Mouse (Mus musculus) lung, embryonic 15.5 days (tissue): ENCODE data around the gene Serpinf2. TPM values are rescaled to one million over a fixed set of nuclear protein-coding genes. Genes with fewer than 3 reads are reported as not detected.

Source experiments
- ATAC-seq: fragments of 200-750 bp; cut with Nextera tagmentation; 2 replicates; pipeline ENCODE4 v1.8.0; 2017; ENCODE audit warnings: moderate number of reproducible peaks, borderline replicate concordance; ENCODE audit not compliant: low FRiP score, low TSS enrichment; ENCODE audit errors: extremely low read depth
- H3K27ac ChIP-seq: fragments of 300-500 bp; sonication (generic); 2 replicates; pipeline ENCODE4 v1.5.1; 2015; ENCODE audit warnings: moderate library complexity, mild to moderate bottlenecking, inconsistent platforms
- H3K27me3 ChIP-seq: fragments of 300-500 bp; sonication (generic); 2 replicates; pipeline ENCODE4 v1.6.1; 2015; ENCODE audit warnings: inconsistent platforms
- H3K36me3 ChIP-seq: fragments of 300-500 bp; sonication (generic); 2 replicates; pipeline ENCODE4 v1.6.1; 2015; ENCODE audit warnings: inconsistent platforms
- H3K4me1 ChIP-seq: fragments of 300-500 bp; sonication (generic); 2 replicates; pipeline ENCODE4 v1.6.1; 2015; ENCODE audit warnings: inconsistent platforms
- H3K4me2 ChIP-seq: fragments of 300-500 bp; sonication (generic); 2 replicates; pipeline ENCODE4 v1.6.1; 2015; ENCODE audit warnings: inconsistent platforms, mild to moderate bottlenecking, moderate library complexity
- H3K4me3 ChIP-seq: fragments of 300-500 bp; sonication (generic); 2 replicates; pipeline ENCODE4 v1.5.1; 2015; ENCODE audit warnings: mild to moderate bottlenecking, inconsistent platforms
- H3K9ac ChIP-seq: fragments of 300-500 bp; sonication (generic); 2 replicates; pipeline ENCODE4 v1.6.1; 2015; ENCODE audit warnings: inconsistent platforms
- H3K9me3 ChIP-seq: fragments of 300-500 bp; sonication (generic); 2 replicates; pipeline ENCODE4 v1.6.1; 2016; ENCODE audit warnings: inconsistent platforms
- WGBS: fragments of 180-500 bp; shearing (Covaris S2); methylation state at CpG from one replicate; pipeline ENCODE4 v1.1.7; 2015; 5-methylcytosine and 5-hydroxymethylcytosine counted together
- polyA plus RNA-seq: library from polyadenylated mRNA; unstranded; fragments of >200 nt; fragmentation: Nextera tagmentation; extraction: Ambion mirVana; gene quantifications from 2 replicates; pipeline ENCODE4 v1.2.1, GENCODE M21; 2015

The Serpinf2 gene
- polyA plus RNA-seq, 1 experiment from 2014 or later, result 0.89 TPM

GRCm38 (mm10) chr11:75443711-75444110, 4.3 kb upstream of the Serpinf2 start:
- 60% methylated on average over 8 of the region's 8 CpGs for WGBS
- Histone ChIP-seq H3K9ac (no peak overlapping the region), H3K9me3 (no peaks in the 10 kb centered on the region), H3K27me3 (no peaks in the 10 kb centered on the region), H3K4me3 (no peak overlapping the region), H3K27ac (no peak overlapping the region), H3K36me3 (peaks cover 9% of the 10 kb centered on the region), H3K4me2 (no peak overlapping the region), H3K4me1 (no peaks in the 10 kb centered on the region)
- ATAC-seq, result no peak

GRCm38 (mm10) chr11:75441601-75442000, 2.2 kb upstream of the Serpinf2 start:
- Histone ChIP-seq H3K9me3 (no peaks in the 10 kb centered on the region), H3K4me1 (no peaks in the 10 kb centered on the region), H3K4me3 (no peak overlapping the region), H3K27ac (no peak overlapping the region), H3K27me3 (no peaks in the 10 kb centered on the region), H3K4me2 (no peak overlapping the region), H3K36me3 (no peaks in the 10 kb centered on the region), H3K9ac (no peak overlapping the region)
- 89% methylated on average over 16 of the region's 16 CpGs for WGBS
- ATAC-seq, result no peak

- H3K27me3 ChIP-seq, result no peaks in the 10 kb centered on the region
- no peaks in the 10 kb centered on the region for H3K36me3 ChIP-seq
- H3K4me2 ChIP-seq, result no peak overlapping the region
- H3K9ac ChIP-seq, result no peak overlapping the region
- no peaks in the 10 kb centered on the region for H3K4me1 ChIP-seq
- H3K4me3 ChIP-seq, result no peak overlapping the region
- H3K27ac ChIP-seq, result no peak overlapping the region
- ATAC-seq, result no peak
- H3K9me3 ChIP-seq, result no peaks in the 10 kb centered on the region
- 71% methylated on average over 7 of the region's 7 CpGs for WGBS
These were observed 1.6 kb upstream of the Serpinf2 start for GRCm38 (mm10) chr11:75441034-75441433.

GRCm38 (mm10) chr11:75439951-75440350, 560 bp upstream of the Serpinf2 start:
- Histone ChIP-seq H3K9me3 (no peaks in the 10 kb centered on the region), H3K4me2 (no peak overlapping the region), H3K4me3 (no peak overlapping the region), H3K27ac (no peak overlapping the region), H3K9ac (no peak overlapping the region), H3K36me3 (no peaks in the 10 kb centered on the region), H3K4me1 (no peaks in the 10 kb centered on the region), H3K27me3 (no peaks in the 10 kb centered on the region)
- ATAC-seq, result no peak
- WGBS, result 88% methylated on average over 3 of the region's 3 CpGs

GRCm38 (mm10) chr11:75438804-75439203, 587 bp downstream of the Serpinf2 start:
- Histone ChIP-seq H3K36me3 (no peaks in the 10 kb centered on the region), H3K4me3 (no peak overlapping the region), H3K27me3 (no peaks in the 10 kb centered on the region), H3K27ac (no peak overlapping the region), H3K4me2 (no peak overlapping the region), H3K9me3 (no peaks in the 10 kb centered on the region), H3K4me1 (no peaks in the 10 kb centered on the region), H3K9ac (no peak overlapping the region)
- 91% methylated on average over 3 of the region's 3 CpGs for WGBS
- ATAC-seq, result no peak

GRCm38 (mm10) chr11:75438194-75438593, 1.2 kb downstream of the Serpinf2 start:
- ATAC-seq, result no peak
- no peak overlapping the region for H3K27ac ChIP-seq
- no peaks in the 10 kb centered on the region for H3K36me3 ChIP-seq
- H3K4me2 ChIP-seq, result no peak overlapping the region
- no peaks in the 10 kb centered on the region for H3K27me3 ChIP-seq
- WGBS, result 72% methylated on average over 13 of the region's 13 CpGs
- H3K9me3 ChIP-seq, result no peaks in the 10 kb centered on the region
- H3K4me3 ChIP-seq, result no peak overlapping the region
- no peak overlapping the region for H3K9ac ChIP-seq
- H3K4me1 ChIP-seq, result no peaks in the 10 kb centered on the region

- Histone ChIP-seq H3K9ac (no peak overlapping the region), H3K9me3 (no peaks in the 10 kb centered on the region), H3K4me3 (no peak overlapping the region), H3K36me3 (no peaks in the 10 kb centered on the region), H3K4me2 (no peak overlapping the region), H3K4me1 (no peaks in the 10 kb centered on the region), H3K27me3 (no peaks in the 10 kb centered on the region), H3K27ac (no peak overlapping the region)
- no peak for ATAC-seq
- WGBS, result 86% methylated on average over 5 of the region's 5 CpGs
These were observed 5.3 kb downstream of the Serpinf2 start for GRCm38 (mm10) chr11:75434138-75434537.

- no peak for ATAC-seq
- Histone ChIP-seq H3K27me3 (no peaks in the 10 kb centered on the region), H3K9ac (no peak overlapping the region), H3K9me3 (no peaks in the 10 kb centered on the region), H3K4me3 (no peak overlapping the region), H3K4me2 (no peak overlapping the region), H3K36me3 (no peaks in the 10 kb centered on the region), H3K27ac (no peak overlapping the region), H3K4me1 (no peaks in the 10 kb centered on the region)
- 78% methylated on average over 11 of the region's 11 CpGs for WGBS
These were observed 8.1 kb downstream of the Serpinf2 start for GRCm38 (mm10) chr11:75431307-75431706.

- WGBS, result 70% methylated on average over 9 of the region's 9 CpGs
- H3K27me3 ChIP-seq, result no peaks in the 10 kb centered on the region
- no peak overlapping the region for H3K4me3 ChIP-seq
- no peaks in the 10 kb centered on the region for H3K4me1 ChIP-seq
- H3K9me3 ChIP-seq, result no peaks in the 10 kb centered on the region
- no peak overlapping the region for H3K9ac ChIP-seq
- no peaks in the 10 kb centered on the region for H3K36me3 ChIP-seq
- no peak for ATAC-seq
- no peak overlapping the region for H3K4me2 ChIP-seq
- no peak overlapping the region for H3K27ac ChIP-seq
These were observed 10.2 kb downstream of the Serpinf2 start for GRCm38 (mm10) chr11:75429019-75429705.

- no peak overlapping the region for H3K9ac ChIP-seq
- no peaks in the 10 kb centered on the region for H3K9me3 ChIP-seq
- ATAC-seq, result no peak
- H3K4me3 ChIP-seq, result no peak overlapping the region
- no peaks in the 10 kb centered on the region for H3K36me3 ChIP-seq
- WGBS, result 91% methylated on average over 3 of the region's 3 CpGs
- no peak overlapping the region for H3K4me2 ChIP-seq
- H3K27me3 ChIP-seq, result no peaks in the 10 kb centered on the region
- H3K27ac ChIP-seq, result no peak overlapping the region
- H3K4me1 ChIP-seq, result peaks cover 11% of the 10 kb centered on the region
These were observed 14.9 kb downstream of the Serpinf2 start for GRCm38 (mm10) chr11:75424459-75424858.

GRCm38 (mm10) chr11:75424033-75424432, 15.4 kb downstream of the Serpinf2 start:
- H3K27me3 ChIP-seq, result no peaks in the 10 kb centered on the region
- H3K27ac ChIP-seq, result no peak overlapping the region
- H3K9me3 ChIP-seq, result no peaks in the 10 kb centered on the region
- H3K9ac ChIP-seq, result no peak overlapping the region
- no peak overlapping the region for H3K4me2 ChIP-seq
- H3K36me3 ChIP-seq, result no peaks in the 10 kb centered on the region
- H3K4me1 ChIP-seq, result peaks cover 11% of the 10 kb centered on the region
- 86% methylated on average over 9 of the region's 9 CpGs for WGBS
- no peak for ATAC-seq
- no peak overlapping the region for H3K4me3 ChIP-seq

GRCm38 (mm10) chr11:75423091-75423490, 16.3 kb downstream of the Serpinf2 start:
- no peaks in the 10 kb centered on the region for H3K36me3 ChIP-seq
- peaks cover 11% of the 10 kb centered on the region for H3K4me1 ChIP-seq
- H3K9me3 ChIP-seq, result no peaks in the 10 kb centered on the region
- 83% methylated on average over 3 of the region's 3 CpGs for WGBS
- H3K9ac ChIP-seq, result no peak overlapping the region
- no peak overlapping the region for H3K4me2 ChIP-seq
- ATAC-seq, result no peak
- no peak overlapping the region for H3K27ac ChIP-seq
- H3K4me3 ChIP-seq, result no peak overlapping the region
- H3K27me3 ChIP-seq, result no peaks in the 10 kb centered on the region
